Mouse (Mus musculus) common myeloid progenitor, adult 5-6 weeks (primary cell): ENCODE data around the gene Ppp1r15b. TPM values are rescaled to one million over a fixed set of nuclear protein-coding genes. Genes with fewer than 3 reads are reported as not detected.

Experiments used
- ATAC-seq: replicated peaks from 2 replicates; pipeline ENCODE4 v1.8.0; 2016; ENCODE audit warnings: low read depth, mild to moderate bottlenecking, moderate TSS enrichment, inconsistent platforms; ENCODE audit not compliant: poor library complexity, severe bottlenecking
- total RNA-seq: library from RNA; stranded (forward); fragments of 200-1000, 187-1606 nt; gene quantifications from 2 replicates; pipeline ENCODE4 v1.2.3, GENCODE M21; 2017

Ppp1r15b gene
- 77.3 and 105 TPM in 2 replicates for total RNA-seq

- ATAC-seq, result peak; percentile 87
Measured at GRCm38 (mm10) chr1:133130638-133131560, at the start of gene Ppp1r15b. Gene Ppp1r15b, plus strand, starts transcription at chr1:133131143.

DNA sequence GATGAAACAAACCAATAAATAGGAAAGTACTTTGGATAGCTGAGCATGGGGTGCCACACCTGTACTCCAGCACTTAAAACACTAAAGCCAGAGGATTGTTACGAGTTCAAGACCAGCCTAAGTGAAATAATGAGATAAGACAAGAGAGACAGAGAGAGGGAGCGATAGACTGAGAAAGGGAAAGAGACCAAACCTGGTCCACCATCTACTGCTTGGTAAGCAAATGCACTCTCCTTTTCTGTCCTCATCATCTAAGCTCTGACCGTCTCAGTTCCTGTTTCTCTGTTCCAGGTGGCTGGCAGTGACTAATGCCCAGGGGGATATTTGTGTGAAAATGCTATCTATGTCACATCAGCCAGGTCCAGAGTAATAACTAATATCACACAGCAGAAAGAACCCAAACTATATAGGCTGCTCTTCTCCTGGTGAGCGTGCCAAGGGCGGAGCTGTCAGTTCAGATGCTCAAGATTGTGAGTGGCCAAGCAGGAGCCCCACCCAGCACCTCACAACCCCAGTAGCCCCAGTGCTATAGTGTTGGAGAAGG is 47.9 kb upstream of the Ppp1r15b start:
- ATAC-seq, result peak; percentile 33; the same call in 1 of the 2 replicates

- ATAC-seq, result no peak
Measured at GRCm38 (mm10) chr1:133083942-133084625, 46.9 kb upstream of the Ppp1r15b start.

DNA sequence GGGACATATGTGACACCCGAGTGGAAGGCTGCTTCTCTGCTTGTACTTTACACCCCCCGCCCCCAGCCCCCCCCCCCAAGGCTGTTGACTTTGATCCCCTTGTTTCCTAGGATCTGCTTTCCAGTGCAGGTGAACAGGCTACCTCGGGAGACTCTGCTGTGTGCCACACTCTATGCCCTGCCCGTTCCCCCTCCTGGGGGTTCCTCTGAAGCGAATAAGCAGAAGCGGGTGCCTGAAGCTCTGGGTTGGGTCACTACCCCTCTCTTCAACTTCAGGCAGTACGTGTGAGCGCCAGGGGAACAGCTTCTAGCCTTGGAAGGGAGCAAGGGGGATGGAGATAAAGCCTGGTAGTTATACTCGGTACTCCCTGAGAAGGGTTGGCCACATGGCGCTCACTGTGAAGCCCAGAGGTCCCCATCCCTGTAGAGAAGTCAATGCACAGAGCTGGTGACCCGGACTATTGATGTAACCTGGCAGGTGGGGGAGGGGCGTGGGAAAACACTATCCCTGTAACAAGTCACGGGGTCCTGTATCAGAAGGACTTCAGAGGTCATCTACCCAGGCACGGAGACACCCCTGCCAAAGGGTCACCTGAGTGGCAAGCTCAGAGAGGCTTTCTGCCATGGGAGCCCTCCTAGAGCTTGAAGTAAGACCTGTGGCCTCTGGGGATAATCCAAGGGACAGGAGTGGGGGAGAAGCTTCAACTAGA is 46.1 kb upstream of the Ppp1r15b start:
- no peak for ATAC-seq

DNA sequence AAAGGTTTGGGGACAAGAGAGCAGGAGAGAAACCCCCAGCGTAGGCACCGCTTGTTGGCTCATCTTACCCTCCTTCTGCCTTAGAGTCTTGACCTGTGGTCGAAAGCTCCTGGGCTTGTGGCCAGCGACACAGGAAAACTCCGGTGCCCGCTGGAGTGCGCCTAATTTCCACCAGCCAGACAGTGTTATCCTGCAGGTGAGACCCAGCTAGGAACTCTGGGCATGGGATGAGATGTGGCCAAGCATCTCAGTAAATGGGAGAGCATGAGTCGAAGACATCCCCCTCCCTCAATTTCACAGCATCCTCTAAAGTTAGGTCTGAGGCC is 45.6 kb upstream of the Ppp1r15b start:
- no peak for ATAC-seq

DNA sequence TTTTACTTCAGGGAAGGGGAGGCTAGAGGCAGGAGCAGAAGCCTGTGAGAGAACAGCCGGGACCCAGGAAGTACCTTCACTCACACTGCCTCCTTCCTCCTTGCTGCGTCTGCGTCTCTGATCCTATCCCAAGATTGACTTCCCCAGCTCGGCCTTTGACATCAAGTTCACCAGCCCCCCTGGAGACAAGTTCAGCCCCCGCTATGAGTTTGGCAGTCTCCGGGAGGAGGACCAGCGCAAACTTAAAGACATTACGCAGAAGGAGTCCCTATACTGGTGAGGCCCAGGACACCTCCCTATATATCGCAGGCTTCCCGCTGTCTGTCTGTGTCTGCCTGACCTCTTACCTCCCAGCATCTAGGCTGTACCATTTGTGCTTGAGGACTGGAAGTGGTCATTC is 44.1 kb upstream of the Ppp1r15b start:
- ATAC-seq, result no peak

GRCm38 (mm10) chr1:133087206-133087905 is 43.6 kb upstream of the Ppp1r15b start:
- peak; percentile 87 for ATAC-seq

GRCm38 (mm10) chr1:133088196-133088595 is 42.7 kb upstream of the Ppp1r15b start:
- ATAC-seq, result no peak

GRCm38 (mm10) chr1:133089415-133089814 is 41.5 kb upstream of the Ppp1r15b start:
- ATAC-seq, result no peak

DNA sequence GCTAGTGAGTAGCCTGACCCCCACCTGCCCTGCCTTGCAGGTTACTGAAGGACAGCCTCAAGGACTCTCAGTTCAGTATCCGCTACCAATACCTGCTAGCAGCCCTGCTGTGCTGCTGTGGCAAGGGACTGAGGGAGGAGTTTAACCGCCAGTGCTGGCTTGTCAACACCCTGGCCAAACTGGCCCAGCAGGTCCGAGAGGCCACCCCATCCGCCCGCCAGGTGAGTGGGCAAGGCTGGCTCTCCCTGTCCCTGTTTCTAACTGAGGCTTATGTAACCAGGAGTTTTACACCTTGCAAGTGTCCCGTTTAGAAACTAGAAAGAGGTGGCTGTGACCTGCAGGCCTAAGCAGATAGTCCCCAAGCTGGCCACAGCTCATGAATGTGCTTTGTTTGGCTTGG is 40.3 kb upstream of the Ppp1r15b start:
- ATAC-seq, result no peak

DNA sequence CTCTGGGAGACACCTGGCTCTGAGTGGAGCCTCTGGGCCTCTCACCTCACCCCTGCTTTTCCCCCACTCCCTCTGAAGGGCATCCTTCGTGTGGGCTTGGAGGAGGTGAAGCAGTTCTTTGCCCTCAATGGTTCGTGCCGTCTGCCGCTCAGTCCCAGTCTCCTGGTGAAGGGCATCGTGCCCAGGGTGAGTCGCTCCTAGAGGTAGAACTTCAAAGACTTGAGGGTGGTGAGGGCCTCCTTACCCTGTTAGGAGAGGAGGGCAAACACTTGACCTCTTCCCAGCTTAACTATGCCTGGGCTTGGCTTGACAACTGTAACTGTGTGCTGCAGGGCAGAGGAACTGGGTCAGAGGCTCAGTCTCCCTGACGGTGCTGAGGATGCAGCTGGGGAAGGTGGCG is 39.5 kb upstream of the Ppp1r15b start:
- no peak for ATAC-seq

- no peak for ATAC-seq
Measured at GRCm38 (mm10) chr1:133093719-133094118, 37.2 kb upstream of the Ppp1r15b start.

DNA sequence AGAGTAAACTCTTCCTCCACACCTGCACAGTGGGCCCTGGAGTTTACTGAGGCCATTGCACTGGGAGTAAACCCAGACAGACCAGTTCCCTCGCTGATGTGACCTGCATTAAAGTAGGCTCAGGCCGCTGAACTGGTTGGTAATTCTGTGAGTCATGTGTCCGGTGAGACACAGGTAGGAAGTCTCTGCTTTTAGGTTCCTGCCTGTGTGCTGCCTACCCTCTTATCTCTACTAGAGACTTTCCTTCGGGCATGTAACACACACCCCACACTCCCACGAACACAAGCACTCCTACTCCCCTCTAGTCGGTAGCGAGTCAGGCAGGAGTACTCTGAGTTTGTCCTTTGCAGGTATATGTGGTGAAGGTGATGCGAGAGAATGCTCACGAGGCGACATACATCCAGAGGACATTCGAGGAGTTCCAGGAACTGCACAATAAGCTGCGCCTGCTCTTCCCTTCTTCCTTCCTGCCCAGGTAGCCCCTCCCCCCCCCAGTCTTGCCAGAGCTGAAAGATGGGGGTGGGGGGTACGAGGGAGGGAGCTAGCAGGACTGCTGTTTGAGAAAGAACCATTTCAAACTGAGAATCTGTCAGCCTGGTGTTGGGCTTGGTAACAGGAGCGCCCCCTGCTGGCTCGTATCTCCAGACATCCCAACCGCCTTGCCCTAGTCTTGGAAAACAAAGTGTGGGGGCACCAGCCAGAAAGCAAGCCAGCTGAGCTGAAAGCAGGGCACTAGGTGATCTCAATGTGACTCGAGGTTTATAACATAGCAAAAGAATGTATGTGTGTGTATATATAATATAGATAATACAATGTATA is 29.8 kb upstream of the Ppp1r15b start:
- ATAC-seq, result peak; percentile 73

GRCm38 (mm10) chr1:133102108-133102507 is 28.8 kb upstream of the Ppp1r15b start:
- ATAC-seq, result no peak

- no peak for ATAC-seq
Measured at GRCm38 (mm10) chr1:133103315-133103714, 27.6 kb upstream of the Ppp1r15b start.

DNA sequence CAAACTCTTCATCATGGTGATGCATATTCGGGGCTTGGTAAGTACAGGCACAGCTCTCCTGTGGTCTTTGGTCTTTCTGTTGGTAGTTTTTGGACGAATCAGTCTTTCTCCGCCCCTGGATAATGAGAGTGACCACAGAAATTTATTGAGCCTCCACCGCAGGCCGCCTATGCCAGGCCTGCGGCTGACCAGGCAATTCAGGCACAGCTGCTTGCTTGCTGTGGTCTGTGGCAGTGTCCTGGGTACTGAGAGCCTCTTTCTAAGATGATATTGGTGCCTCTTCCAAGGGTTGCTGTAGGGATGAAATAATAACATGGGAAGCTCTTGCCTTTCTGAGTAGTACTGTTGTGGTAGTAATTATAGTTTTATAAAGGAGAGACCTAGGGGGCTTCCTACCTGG is 27.1 kb upstream of the Ppp1r15b start:
- ATAC-seq, result no peak

DNA sequence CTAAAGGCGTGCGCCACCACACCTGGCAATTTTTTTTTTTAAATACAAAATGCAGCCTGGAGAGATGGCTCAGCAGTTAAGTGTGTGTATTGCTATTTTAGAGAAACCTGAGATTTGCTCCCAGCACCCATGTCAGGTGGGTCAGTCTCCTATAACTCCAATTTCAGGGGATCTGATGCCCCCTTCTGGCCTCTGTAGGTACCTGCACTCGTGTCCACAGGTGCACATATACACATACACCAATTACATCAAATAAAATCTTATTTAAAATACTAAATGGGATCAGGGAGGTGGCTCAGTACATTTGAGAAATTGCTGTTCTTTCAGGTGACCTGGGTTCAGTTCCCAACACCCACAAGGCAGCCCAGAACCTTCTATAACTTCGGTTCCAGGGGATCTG is 14.8 kb upstream of the Ppp1r15b start:
- no peak for ATAC-seq

GRCm38 (mm10) chr1:133118127-133118526 is 12.8 kb upstream of the Ppp1r15b start:
- peak; percentile 48 for ATAC-seq

DNA sequence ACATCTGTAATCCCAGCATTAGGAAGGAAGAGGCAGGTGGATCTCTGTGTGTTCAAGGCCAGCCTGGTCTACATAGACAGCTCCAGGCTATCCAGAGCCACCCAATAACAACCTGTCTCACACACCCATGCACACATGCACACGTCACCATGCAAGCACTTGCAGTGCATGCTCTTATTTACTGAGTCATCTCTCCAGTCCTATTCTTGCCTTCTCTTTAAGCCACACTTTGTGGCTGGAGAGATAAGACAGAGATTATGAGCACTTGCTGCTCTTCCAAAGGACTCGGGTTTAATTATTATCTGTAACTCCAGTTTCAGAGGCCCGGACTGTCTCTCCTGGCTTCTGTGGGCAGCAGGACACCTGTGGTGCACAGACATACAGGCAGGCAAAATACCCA is 12.1 kb upstream of the Ppp1r15b start:
- ATAC-seq, result peak; percentile 70
